ENCODE assay signal across 14 mouse cellular contexts in genomic region chr5:135691266-135691665, GRCm38 (mm10).
"Had no signal": no experiment of that assay in that cellular context is flagged by ENCODE, and none has a peak within 500 bp of the region (broad histone marks: within the 10 kb centered on the region; RNA-seq: fewer than 3 reads in every experiment).

No protein-coding gene starts in this region.

- H3K27me3 ChIP-seq: limb, embryonic 12.5 days; liver, embryonic 13.5 days; midbrain, embryonic 15.5 days had no signal

- H3K36me3 ChIP-seq: liver, embryonic 13.5 days; midbrain, embryonic 15.5 days had no signal

- H3K27ac ChIP-seq: kidney, postnatal 0 days; limb, embryonic 12.5 days; liver, embryonic 13.5 days; midbrain, embryonic 15.5 days had no signal

- ATAC-seq: intestine, embryonic 16.5 days; midbrain, embryonic 15.5 days had no signal

- DNase-seq: kidney, adult 8-10 months; kidney, postnatal 36 days; layer of hippocampus, adult 9-11 months; layer of hippocampus, postnatal 36 days; liver, embryonic 13.5 days; lung, adult 18-20 months; lung, postnatal 10 days; thymus, adult 18-20 months; thymus, postnatal 25 days had no signal

- H3K9ac ChIP-seq: limb, embryonic 12.5 days; liver, embryonic 13.5 days; midbrain, embryonic 15.5 days had no signal

- H3K9me3 ChIP-seq: limb, embryonic 12.5 days; liver, embryonic 13.5 days; midbrain, embryonic 15.5 days had no signal

- H3K4me3 ChIP-seq: limb, embryonic 12.5 days; liver, embryonic 13.5 days; midbrain, embryonic 15.5 days had no signal

- H3K4me2 ChIP-seq: limb, embryonic 12.5 days; midbrain, embryonic 11.5 days had no signal
